Mouse (Mus musculus) liver, postnatal 0 days (tissue): ENCODE data around the gene Efr3b. TPM values are rescaled to one million over a fixed set of nuclear protein-coding genes. Genes with fewer than 3 reads are reported as not detected.

Experiments
- ATAC-seq: fragments of 200-750 bp; cut with Nextera tagmentation; 2 replicates; pipeline ENCODE4 v1.8.0; 2017; ENCODE audit warnings: mild to moderate bottlenecking, moderate library complexity
- DNase-seq: peaks from one replicate; pipeline ENCODE4 v3.0.0-alpha.2; 2016
- H3K27ac ChIP-seq: fragments of 300-500 bp; sonication (generic); 2 replicates; pipeline ENCODE4 v1.5.1; 2014; ENCODE audit warnings: antibody characterized with exemption, moderate library complexity, mild to moderate bottlenecking, low read depth
- H3K27me3 ChIP-seq: fragments of 300-500 bp; sonication (generic); 2 replicates; pipeline ENCODE4 v1.6.1; 2014; ENCODE audit warnings: low read length, control low read depth, mixed read lengths; ENCODE audit not compliant: insufficient read depth
- H3K36me3 ChIP-seq: fragments of 300-500 bp; sonication (generic); replicated peaks from 2 replicates; pipeline ENCODE4 v1.6.1; 2014; ENCODE audit warnings: mild to moderate bottlenecking, control low read depth, low read length, moderate library complexity, mixed read lengths; ENCODE audit not compliant: insufficient read depth
- H3K4me1 ChIP-seq: fragments of 300-500 bp; sonication (generic); 2 replicates; pipeline ENCODE4 v1.6.1; 2014; ENCODE audit warnings: antibody characterized with exemption, mild to moderate bottlenecking, control low read depth; ENCODE audit not compliant: insufficient read depth
- H3K4me2 ChIP-seq: fragments of 300-500 bp; sonication (generic); 2 replicates; pipeline ENCODE4 v1.6.1; 2014; ENCODE audit warnings: low read depth, mild to moderate bottlenecking, low read length, moderate library complexity, mixed read lengths
- H3K4me3 ChIP-seq: fragments of 300-500 bp; sonication (generic); 2 replicates; pipeline ENCODE4 v1.5.1; 2014; ENCODE audit warnings: low read depth, low read length
- H3K9ac ChIP-seq: fragments of 300-500 bp; sonication (generic); replicated peaks from 2 replicates; pipeline ENCODE4 v1.6.1; 2014; ENCODE audit warnings: mild to moderate bottlenecking, moderate library complexity
- H3K9me3 ChIP-seq: fragments of 300-500 bp; sonication (generic); 2 replicates; pipeline ENCODE4 v1.6.1; 2016; ENCODE audit warnings: mild to moderate bottlenecking, control low read depth, low read length, mixed read lengths
- CTCF ChIP-seq: sonication (generic); IDR thresholded peaks from 2 replicates; pipeline ENCODE4 v1.5.1; 2016; ENCODE audit warnings: antibody characterized with exemption, low read depth
- EP300 ChIP-seq: IDR thresholded peaks from 2 replicates; pipeline ENCODE4 v1.6.1; 2016; ENCODE audit warnings: antibody characterized with exemption, low read depth, mild to moderate bottlenecking
- WGBS: fragments of 180-500 bp; shearing (Covaris S2); extraction: QIAGEN DNeasy Blood & Tissue Kit; methylation state at CpG from one replicate; pipeline ENCODE4 v1.1.7; 2014; ENCODE audit not compliant: insufficient replicate concordance; 5-methylcytosine and 5-hydroxymethylcytosine counted together
- polyA plus RNA-seq: library from polyadenylated mRNA; unstranded; fragments of >200 nt; fragmentation: Nextera tagmentation; extraction: Ambion mirVana; gene quantifications from 2 replicates; pipeline ENCODE4 v1.2.1, GENCODE M21; 2015

Gene Efr3b
- polyA plus RNA-seq, 1 experiment from 2014 or later, result 0.05 TPM

DNA sequence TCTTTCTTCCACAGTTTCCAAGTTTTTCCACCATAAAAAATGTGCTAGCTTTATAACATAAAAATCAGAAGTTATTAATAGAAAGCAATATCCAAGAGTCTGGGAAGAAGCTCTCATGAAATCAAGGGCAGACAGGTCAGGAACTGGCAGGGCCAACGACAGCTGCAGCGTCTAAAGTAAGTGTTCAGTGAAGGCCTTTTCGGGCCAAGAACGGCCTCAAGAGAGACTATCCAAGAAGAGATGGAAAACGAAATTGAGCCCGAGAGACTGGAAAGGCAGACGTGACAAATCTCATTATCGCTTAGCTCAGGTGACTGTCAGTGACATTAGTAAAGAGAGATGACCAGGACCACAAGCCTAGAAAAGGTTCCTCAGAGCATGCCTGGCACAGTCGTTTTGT, 19.6 kb upstream of the Efr3b start:
- Histone ChIP-seq H3K36me3 (no peaks in the 10 kb centered on the region), H3K4me3 (no peak overlapping the region), H3K9ac (no peak overlapping the region), H3K9me3 (no peaks in the 10 kb centered on the region), H3K27me3 (no peaks in the 10 kb centered on the region), H3K27ac (no peak overlapping the region), H3K4me2 (no peak overlapping the region), H3K4me1 (no peaks in the 10 kb centered on the region)
- no peak for TF ChIP-seq CTCF
- TF ChIP-seq EP300, result no peak
- no peak for DNase-seq
- WGBS, result 71% methylated on average over 9 of the region's 9 CpGs
- no peak for ATAC-seq

DNA sequence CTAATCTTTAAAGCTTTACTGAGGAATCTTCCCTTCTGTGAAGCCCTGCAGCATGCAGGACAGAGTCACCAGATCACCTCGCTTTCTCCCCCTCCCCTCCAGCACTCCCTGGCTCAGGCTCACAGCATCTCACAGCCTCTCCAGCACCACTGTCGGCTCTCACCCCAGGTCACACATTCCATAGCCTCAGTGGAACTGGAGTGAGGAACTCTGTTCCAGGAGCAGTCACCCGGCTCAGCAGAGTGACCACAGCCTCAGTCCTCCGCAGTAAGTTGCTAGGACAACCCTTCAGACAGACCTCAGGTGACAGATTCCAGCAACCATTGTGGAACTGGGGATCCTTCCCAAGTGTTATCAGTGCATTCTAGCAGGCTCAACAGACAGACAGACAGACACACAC, 16.1 kb upstream of the Efr3b start:
- Histone ChIP-seq H3K4me1 (no peaks in the 10 kb centered on the region), H3K27me3 (no peaks in the 10 kb centered on the region), H3K36me3 (no peaks in the 10 kb centered on the region), H3K4me2 (no peak overlapping the region), H3K4me3 (no peak overlapping the region), H3K27ac (no peak overlapping the region), H3K9ac (no peak overlapping the region), H3K9me3 (no peaks in the 10 kb centered on the region)
- no peak for TF ChIP-seq CTCF
- TF ChIP-seq EP300, result no peak
- WGBS, result 34% methylated on average over 4 of the region's 4 CpGs
- ATAC-seq (no peak), DNase-seq (no peak)

DNA sequence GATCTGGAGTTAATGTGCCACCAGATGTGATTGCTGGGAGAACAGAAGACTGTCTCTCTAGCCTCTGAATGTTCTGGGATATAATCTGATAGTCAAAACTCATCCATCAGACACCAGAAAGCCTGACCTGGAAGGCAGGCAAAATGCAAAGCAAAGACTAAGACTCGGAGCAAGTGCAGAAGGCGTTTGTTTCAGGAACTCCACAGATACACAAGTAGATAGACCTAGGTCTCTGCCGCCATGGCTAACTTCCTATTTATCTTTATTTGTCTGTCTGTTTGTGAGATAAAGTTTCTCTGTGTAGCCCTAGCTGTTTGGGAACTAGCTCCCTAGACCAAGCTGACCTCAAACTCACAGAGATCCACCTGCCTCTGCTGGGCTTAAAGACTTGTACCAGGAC, 14.9 kb upstream of the Efr3b start:
- Histone ChIP-seq H3K4me3 (no peak overlapping the region), H3K27me3 (no peaks in the 10 kb centered on the region), H3K4me2 (no peak overlapping the region), H3K9ac (no peak overlapping the region), H3K4me1 (no peaks in the 10 kb centered on the region), H3K27ac (no peak overlapping the region), H3K36me3 (no peaks in the 10 kb centered on the region), H3K9me3 (no peaks in the 10 kb centered on the region)
- TF ChIP-seq CTCF (no peak), EP300 (no peak)
- WGBS, result 33% methylated on average over 3 of the region's 3 CpGs
- ATAC-seq (no peak), DNase-seq (no peak)

DNA sequence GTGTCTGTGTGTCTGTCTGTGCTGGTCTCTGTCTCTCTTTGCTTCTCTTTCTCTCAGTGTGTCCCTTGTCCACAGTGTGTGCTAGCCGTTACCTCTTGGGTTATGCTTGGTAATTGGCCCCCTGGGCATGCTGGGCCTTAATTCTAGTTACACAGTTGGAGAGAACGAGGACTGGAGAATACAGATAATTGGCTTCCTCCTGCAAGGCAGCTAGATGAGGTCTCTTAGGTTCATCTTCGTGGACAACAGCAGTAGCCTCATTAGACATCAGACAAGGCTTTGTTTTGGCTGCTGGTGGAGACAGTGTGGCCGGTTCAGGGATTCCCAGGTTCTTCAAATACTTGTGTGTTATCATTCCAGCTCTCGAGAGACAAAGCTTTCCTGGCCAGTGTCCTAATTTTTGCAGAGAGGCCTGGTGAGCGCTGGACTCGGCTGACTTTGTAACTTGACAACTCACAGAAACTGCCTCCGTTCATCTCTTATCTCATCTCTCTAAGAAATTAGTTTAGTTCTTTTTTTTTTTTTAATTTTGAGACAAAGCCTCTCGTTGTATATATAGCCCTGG, 12.2 kb upstream of the Efr3b start:
- DNase-seq (no peak), ATAC-seq (no peak)
- 65% methylated on average over 9 of the region's 9 CpGs for WGBS
- no peak overlapping the region for H3K4me3 ChIP-seq
- no peak overlapping the region for H3K4me2 ChIP-seq
- no peaks in the 10 kb centered on the region for H3K9me3 ChIP-seq
- no peaks in the 10 kb centered on the region for H3K4me1 ChIP-seq
- H3K27ac ChIP-seq, result no peak overlapping the region
- H3K27me3 ChIP-seq, result no peaks in the 10 kb centered on the region
- no peak for TF ChIP-seq EP300
- TF ChIP-seq CTCF, result no peak
- H3K36me3 ChIP-seq, result no peaks in the 10 kb centered on the region
- H3K9ac ChIP-seq, result no peak overlapping the region

DNA sequence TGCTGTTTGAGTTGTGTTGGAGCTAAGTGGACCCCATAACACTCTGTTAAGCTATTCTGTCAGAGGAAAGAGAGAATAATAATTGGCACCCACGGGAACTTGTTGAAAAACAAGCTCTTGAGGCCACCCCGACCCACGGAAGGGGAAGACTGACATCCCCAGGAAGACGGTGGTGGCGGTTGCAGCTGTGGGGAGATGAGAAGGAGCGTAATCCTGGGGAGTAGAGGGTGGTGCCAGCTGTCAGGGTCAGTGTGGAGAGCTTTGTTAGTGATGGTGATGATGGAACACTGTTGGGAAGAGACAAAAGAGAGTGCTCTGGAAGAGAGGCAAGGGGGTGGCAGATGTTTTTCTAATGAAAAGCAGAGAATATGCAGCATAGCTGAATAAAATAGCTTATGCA, 9.3 kb upstream of the Efr3b start:
- no peak overlapping the region for H3K4me2 ChIP-seq
- H3K9ac ChIP-seq, result no peak overlapping the region
- ATAC-seq, result no peak
- no peak overlapping the region for H3K27ac ChIP-seq
- TF ChIP-seq EP300 (no peak), CTCF (no peak)
- H3K36me3 ChIP-seq, result no peaks in the 10 kb centered on the region
- no peaks in the 10 kb centered on the region for H3K4me1 ChIP-seq
- no peak for DNase-seq
- WGBS, result 36% methylated on average over 6 of the region's 6 CpGs
- no peaks in the 10 kb centered on the region for H3K9me3 ChIP-seq
- H3K27me3 ChIP-seq, result no peaks in the 10 kb centered on the region
- H3K4me3 ChIP-seq, result no peak overlapping the region

DNA sequence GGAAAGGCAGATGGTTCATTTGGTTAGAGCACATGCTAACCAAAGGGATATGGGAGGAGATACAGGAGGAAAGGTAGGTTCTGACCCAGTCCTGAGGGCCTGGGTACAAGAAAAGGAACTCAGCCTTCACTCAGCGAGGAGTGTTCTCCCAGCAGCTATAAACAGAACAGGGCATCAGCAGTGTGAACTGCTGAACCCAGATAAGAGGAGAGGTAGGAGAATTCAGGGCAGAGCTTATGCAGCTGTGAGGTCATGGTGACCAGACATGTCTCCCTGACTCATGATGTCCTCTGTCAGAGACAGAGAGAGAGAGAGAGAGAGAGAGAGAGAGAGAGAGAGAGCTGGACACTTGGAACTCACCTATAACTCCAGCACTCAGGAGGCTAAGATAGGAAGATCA, 7.3 kb upstream of the Efr3b start:
- Histone ChIP-seq H3K4me1 (no peaks in the 10 kb centered on the region), H3K27me3 (no peaks in the 10 kb centered on the region), H3K4me3 (no peak overlapping the region), H3K9me3 (no peaks in the 10 kb centered on the region), H3K4me2 (no peak overlapping the region), H3K9ac (no peak overlapping the region), H3K27ac (no peak overlapping the region), H3K36me3 (no peaks in the 10 kb centered on the region)
- WGBS, result 44% methylated on average over 1 of the region's 1 CpGs
- no peak for TF ChIP-seq CTCF
- no peak for TF ChIP-seq EP300
- ATAC-seq (no peak), DNase-seq (no peak)

DNA sequence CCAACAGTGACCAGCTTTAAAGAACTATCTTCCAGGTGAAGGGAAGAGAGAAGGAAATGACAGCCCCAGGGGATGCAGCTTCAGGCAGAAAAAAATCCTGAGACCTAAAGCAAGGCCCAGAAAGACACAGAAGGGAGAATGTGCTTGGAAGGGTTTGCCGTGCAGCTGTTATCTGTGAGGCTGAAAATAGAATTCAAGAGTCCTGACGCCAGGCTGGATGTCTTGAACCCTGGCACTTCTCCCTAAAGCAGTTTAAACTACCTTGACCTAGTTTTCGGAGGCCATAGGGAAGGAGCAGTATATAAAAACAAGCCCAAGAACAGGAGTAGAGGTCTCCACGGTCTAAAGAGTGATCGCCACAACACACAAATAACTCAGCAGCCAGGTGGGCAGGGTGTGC, 3.7 kb upstream of the Efr3b start:
- peaks cover 28% of the 10 kb centered on the region for H3K27me3 ChIP-seq
- H3K27ac ChIP-seq, result no peak overlapping the region
- no peaks in the 10 kb centered on the region for H3K36me3 ChIP-seq
- ATAC-seq (no peak), DNase-seq (no peak)
- no peak overlapping the region for H3K9ac ChIP-seq
- 60% methylated on average over 5 of the region's 5 CpGs for WGBS
- H3K4me3 ChIP-seq, result no peak overlapping the region
- no peaks in the 10 kb centered on the region for H3K9me3 ChIP-seq
- no peak overlapping the region for H3K4me2 ChIP-seq
- H3K4me1 ChIP-seq, result peaks cover 9% of the 10 kb centered on the region
- TF ChIP-seq CTCF (no peak), EP300 (no peak)
